Mouse (Mus musculus) hindbrain, embryonic 13.5 days (tissue): ENCODE results near the gene Stat3. TPM values are rescaled to one million over a fixed set of nuclear protein-coding genes. Genes with fewer than 3 reads are reported as not detected.
A peak's percentile ranks its signal among the peaks of the same experiment; 100 is the strongest.

Source experiments
- ATAC-seq: fragments of 200-750 bp; cut with Nextera tagmentation; 2 replicates; pipeline ENCODE4 v1.8.0; 2017; ENCODE audit warnings: moderate TSS enrichment; ENCODE audit not compliant: low FRiP score
- H3K27ac ChIP-seq: fragments of 300-500 bp; sonication (generic); 2 replicates; pipeline ENCODE4 v1.5.1; 2015; ENCODE audit warnings: inconsistent platforms, mild to moderate bottlenecking, moderate library complexity
- H3K27me3 ChIP-seq: fragments of 300-500 bp; sonication (generic); 2 replicates; pipeline ENCODE4 v1.6.1; 2015; ENCODE audit warnings: mild to moderate bottlenecking, inconsistent platforms
- H3K36me3 ChIP-seq: fragments of 300-500 bp; sonication (generic); 2 replicates; pipeline ENCODE4 v1.6.1; 2015; ENCODE audit warnings: mild to moderate bottlenecking, inconsistent platforms
- H3K4me1 ChIP-seq: fragments of 300-500 bp; sonication (generic); replicated peaks from 2 replicates; pipeline ENCODE4 v1.6.1; 2015; ENCODE audit warnings: inconsistent platforms
- H3K4me2 ChIP-seq: fragments of 300-500 bp; sonication (generic); 2 replicates; pipeline ENCODE4 v1.6.1; 2015; ENCODE audit warnings: inconsistent platforms, mild to moderate bottlenecking, moderate library complexity
- H3K4me3 ChIP-seq: fragments of 300-500 bp; sonication (generic); 2 replicates; pipeline ENCODE4 v1.5.1; 2015; ENCODE audit warnings: mild to moderate bottlenecking, inconsistent platforms
- H3K9ac ChIP-seq: fragments of 300-500 bp; sonication (generic); 2 replicates; pipeline ENCODE4 v1.6.1; 2015; ENCODE audit warnings: mild to moderate bottlenecking, inconsistent platforms
- H3K9me3 ChIP-seq: fragments of 300-500 bp; sonication (generic); 2 replicates; pipeline ENCODE4 v1.6.1; 2016; ENCODE audit warnings: inconsistent platforms
- WGBS: fragments of 180-500 bp; shearing (Covaris S2); methylation state at CpG from one replicate; pipeline ENCODE4 v1.1.7; 2015; 5-methylcytosine and 5-hydroxymethylcytosine counted together
- polyA plus RNA-seq: library from polyadenylated mRNA; unstranded; fragments of >200 nt; fragmentation: Nextera tagmentation; extraction: Ambion mirVana; gene quantifications from 2 replicates; pipeline ENCODE4 v1.2.1, GENCODE M21; 2015

Stat3 gene
- 51.5 and 53.3 TPM in 2 replicates for polyA plus RNA-seq

DNA sequence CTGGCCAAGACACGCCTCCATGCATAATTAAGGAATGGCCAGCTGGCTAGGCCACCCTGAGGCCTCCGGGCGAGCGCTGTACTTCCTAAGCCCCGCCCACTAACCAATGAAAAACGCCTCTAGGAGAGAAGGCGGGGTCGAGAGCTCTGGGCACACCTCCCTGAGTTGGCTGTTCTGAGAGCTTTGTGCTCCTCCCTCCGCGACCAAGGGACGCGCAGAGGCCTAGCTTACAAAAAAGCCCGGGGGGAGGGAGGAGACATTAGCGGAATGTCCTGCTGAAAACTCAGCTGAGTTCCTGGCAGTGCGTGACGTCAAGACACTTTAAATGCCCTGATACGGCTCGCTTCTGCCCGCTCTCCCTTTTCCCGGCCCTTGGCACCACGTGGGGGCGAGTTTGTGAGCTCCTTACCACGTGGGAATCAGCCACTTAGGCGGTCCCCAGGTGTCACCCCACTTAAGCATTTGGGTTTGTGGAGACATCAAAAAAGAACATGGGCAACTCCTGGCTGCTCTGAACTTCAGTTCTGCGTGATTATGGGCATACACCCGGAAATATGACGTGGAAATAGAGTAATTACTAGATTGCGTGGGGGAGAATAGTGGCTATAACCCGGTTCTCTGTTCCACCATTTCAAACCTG lies at the start of gene Stat3:
Gene Stat3 (minus strand): TSS at position 29 of the 640 bp plus-strand sequence.
- H3K27ac ChIP-seq: peak within 1 kb of the TSS; percentile 88
- H3K27me3 ChIP-seq: 0 out of 2 replicates have a peak, but pooled peaks cover 3% of the 10 kb centered on the region
- peaks cover 31% of the 10 kb centered on the region for H3K4me1 ChIP-seq
- 1% methylated on average over 29 of the region's 29 CpGs for WGBS
- H3K4me3 ChIP-seq: peak within 1 kb of the TSS; percentile 95
- H3K9ac ChIP-seq: peak within 1 kb of the TSS; percentile 92
- H3K4me2 ChIP-seq: peak within 1 kb of the TSS; percentile 74
- peak; percentile 99 for ATAC-seq
- H3K36me3 ChIP-seq: no peaks in the 10 kb centered on the region
- H3K9me3 ChIP-seq: no peaks in the 10 kb centered on the region

DNA sequence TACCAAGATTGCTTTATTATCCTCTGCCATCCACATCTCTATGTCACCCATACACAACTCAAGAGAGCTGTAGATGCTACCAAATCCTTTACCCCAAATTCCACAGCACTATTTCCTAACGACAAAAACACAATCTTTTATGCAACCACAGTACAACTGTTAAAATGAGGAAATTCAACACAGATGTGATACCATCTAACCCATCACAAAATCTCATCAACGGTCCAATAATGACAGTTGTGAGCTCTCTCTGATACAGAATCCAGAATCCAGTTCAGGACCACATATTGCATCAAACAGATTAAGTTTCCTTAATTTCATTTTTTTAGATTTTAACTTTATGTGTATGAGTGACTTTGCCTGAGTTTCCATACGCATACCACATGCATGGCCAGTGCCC lies 49.3 kb upstream of the Stat3 start:
- Histone ChIP-seq H3K27ac (no peak overlapping the region), H3K36me3 (no peaks in the 10 kb centered on the region), H3K4me3 (no peak overlapping the region), H3K4me1 (no peaks in the 10 kb centered on the region), H3K4me2 (no peak overlapping the region), H3K9me3 (no peaks in the 10 kb centered on the region), H3K27me3 (no peaks in the 10 kb centered on the region), H3K9ac (no peak overlapping the region)
- WGBS: 86% methylated on average over 3 of the region's 3 CpGs
- ATAC-seq: no peak

DNA sequence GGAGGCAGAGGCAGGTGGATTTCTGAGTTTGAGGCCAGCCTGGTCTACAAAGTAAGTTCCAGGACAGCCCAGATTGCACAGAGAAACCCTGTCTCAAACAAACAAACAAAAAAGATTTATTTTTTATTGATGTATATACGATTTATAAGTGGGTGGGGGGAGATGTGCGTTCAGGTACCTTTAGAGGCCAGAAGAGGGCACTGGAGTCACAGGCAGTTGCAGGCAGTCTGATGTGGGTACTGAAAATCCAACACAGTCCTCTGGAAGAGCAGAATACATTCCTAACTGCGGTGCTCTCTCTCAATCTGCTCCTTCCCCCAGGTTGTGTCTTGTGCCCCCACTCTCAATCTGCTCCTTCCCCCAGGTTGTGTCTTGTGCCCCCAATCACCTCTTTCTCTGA lies 46.3 kb upstream of the Stat3 start:
- 55% methylated on average over 3 of the region's 3 CpGs for WGBS
- H3K4me1 ChIP-seq: peaks cover 7% of the 10 kb centered on the region
- ATAC-seq: no peak
- no peaks in the 10 kb centered on the region for H3K9me3 ChIP-seq
- H3K4me2 ChIP-seq: no peak overlapping the region
- no peaks in the 10 kb centered on the region for H3K36me3 ChIP-seq
- peaks cover 16% of the 10 kb centered on the region for H3K27me3 ChIP-seq
- no peak overlapping the region for H3K4me3 ChIP-seq
- H3K9ac ChIP-seq: no peak overlapping the region
- no peak overlapping the region for H3K27ac ChIP-seq

DNA sequence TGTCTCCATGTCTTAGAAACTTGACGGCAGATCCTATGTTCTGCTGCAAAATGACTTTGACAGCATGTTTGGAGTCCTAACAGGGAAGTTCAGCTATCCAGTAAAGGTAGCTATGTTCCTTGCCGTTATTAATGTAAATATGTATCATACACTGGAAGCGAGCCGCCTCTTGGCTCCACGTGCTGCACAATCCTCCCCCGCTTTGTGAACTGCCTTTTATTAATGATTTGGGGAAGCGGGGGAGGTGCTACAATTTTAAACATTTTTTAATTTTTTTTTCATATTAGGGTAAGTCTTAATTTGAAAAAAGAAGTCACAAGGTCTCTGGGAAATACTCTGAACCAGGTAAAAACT lies 44.4 kb upstream of the Stat3 start:
- Histone ChIP-seq H3K27me3 (peaks cover 26% of the 10 kb centered on the region), H3K9me3 (no peaks in the 10 kb centered on the region), H3K4me1 (peaks cover 7% of the 10 kb centered on the region), H3K9ac (no peak overlapping the region), H3K4me2 (peak overlapping the region; percentile 57; the same call in 1 of the 2 replicates), H3K36me3 (no peaks in the 10 kb centered on the region), H3K27ac (no peak overlapping the region), H3K4me3 (no peak overlapping the region)
- 80% methylated on average over 7 of the region's 7 CpGs for WGBS
- ATAC-seq: no peak

DNA sequence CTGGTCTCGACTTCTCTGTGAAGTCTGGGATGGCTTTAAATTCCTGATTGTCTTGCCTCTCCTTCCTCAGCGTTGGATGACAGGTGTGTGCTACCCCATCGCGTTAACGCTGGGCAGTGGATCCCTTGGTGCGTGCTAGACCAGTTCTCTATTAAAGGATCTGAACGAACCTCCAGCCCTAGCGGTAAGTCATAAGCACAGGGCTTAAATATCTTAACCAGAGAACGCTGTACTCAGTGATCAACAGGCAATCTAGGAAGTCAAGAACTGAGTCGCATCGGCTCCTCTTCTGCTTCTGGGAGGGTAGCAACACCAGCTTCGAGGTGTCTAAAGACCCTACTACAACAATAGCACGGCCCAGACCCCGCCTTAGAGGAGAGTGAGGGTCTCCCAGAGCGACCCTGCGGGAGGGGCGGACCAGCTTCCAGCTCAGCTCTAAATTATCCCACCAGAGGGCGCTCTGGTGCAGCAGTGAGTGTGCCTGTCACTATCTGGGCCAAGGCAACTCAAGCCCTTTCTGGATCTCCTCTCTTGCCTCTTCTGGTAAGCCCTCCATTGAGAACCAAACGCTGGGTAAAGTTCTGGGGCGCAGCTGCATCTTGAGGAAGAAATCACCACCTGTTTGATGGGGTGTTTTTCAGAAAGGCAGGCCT lies 43.9 kb upstream of the Stat3 start:
- Histone ChIP-seq H3K4me2 (peak overlapping the region; percentile 57), H3K36me3 (no peaks in the 10 kb centered on the region), H3K27me3 (peaks cover 26% of the 10 kb centered on the region), H3K9me3 (no peaks in the 10 kb centered on the region), H3K4me3 (peak overlapping the region; percentile 33), H3K4me1 (peaks cover 7% of the 10 kb centered on the region), H3K27ac (no peak overlapping the region), H3K9ac (peak overlapping the region; percentile 55)
- 5% methylated on average over 20 of the region's 20 CpGs for WGBS
- peak; percentile 52; the same call in 1 of the 2 replicates for ATAC-seq

DNA sequence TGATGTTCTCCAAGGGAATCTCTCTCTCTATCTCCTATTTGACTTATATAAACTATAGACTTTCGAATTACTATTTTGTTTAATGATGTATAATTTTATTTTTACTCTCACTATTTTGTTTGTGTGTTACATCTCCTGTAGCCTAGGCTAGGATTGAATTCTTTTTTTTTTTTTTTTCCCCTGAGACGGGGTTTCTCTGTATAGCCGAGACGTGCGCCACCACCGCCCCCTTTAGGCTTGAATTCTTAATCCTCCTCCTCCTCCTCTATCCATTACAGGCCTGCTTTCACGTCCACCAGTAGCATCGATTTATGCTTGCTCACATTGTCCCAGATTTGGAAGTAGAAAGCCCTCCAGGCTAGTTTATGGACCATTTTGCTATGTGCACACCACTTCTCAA lies 42.7 kb upstream of the Stat3 start:
- H3K36me3 ChIP-seq: no peaks in the 10 kb centered on the region
- peaks cover 26% of the 10 kb centered on the region for H3K27me3 ChIP-seq
- no peak overlapping the region for H3K4me2 ChIP-seq
- no peak for ATAC-seq
- 14% methylated on average over 8 of the region's 8 CpGs for WGBS
- H3K27ac ChIP-seq: no peak overlapping the region
- H3K4me3 ChIP-seq: no peak overlapping the region
- H3K9me3 ChIP-seq: no peaks in the 10 kb centered on the region
- peaks cover 7% of the 10 kb centered on the region for H3K4me1 ChIP-seq
- no peak overlapping the region for H3K9ac ChIP-seq

DNA sequence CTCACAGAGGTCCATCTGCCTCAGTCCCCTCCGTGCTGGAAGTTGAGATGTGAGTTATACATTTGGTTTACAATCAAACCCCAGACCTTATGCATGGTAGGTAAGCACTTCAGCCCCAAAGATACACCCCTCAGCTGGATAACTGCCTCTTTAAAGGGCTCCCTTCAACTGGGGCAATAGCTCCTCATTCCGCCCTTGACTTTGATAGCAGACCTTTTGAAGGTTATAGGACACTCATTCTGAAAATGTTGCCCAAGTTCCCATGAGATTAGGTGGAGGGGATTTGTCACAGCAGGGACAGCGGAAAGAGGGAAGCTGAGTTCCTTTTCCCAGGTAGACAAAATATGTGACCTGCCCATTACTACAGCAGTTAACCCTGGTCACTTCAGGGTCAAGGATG lies 41.9 kb upstream of the Stat3 start:
- H3K9ac ChIP-seq: no peak overlapping the region
- H3K9me3 ChIP-seq: no peaks in the 10 kb centered on the region
- 68% methylated on average over 3 of the region's 3 CpGs for WGBS
- H3K27me3 ChIP-seq: peaks cover 26% of the 10 kb centered on the region
- ATAC-seq: no peak
- peaks cover 7% of the 10 kb centered on the region for H3K4me1 ChIP-seq
- no peak overlapping the region for H3K27ac ChIP-seq
- H3K4me3 ChIP-seq: no peak overlapping the region
- H3K36me3 ChIP-seq: no peaks in the 10 kb centered on the region
- H3K4me2 ChIP-seq: no peak overlapping the region

DNA sequence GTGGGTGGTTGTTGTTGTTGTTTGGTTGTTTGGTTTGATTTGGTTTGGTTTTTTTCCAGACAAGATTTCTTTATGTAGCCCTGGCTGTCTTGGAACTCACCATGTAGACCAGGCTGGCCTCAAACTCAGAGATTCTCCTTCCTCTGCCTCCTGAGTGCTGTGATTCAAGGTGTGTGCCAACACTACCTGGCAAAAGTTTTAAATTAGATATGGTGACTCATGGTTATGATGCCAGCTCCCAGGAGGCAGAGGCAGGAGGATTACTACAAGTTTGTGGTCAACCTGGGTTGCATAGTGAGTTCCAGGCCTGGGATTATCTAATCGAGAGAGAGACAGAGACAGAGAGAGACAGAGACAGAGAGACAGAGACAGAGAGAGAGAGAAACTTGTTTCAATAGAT lies 41.1 kb upstream of the Stat3 start:
- peaks cover 7% of the 10 kb centered on the region for H3K4me1 ChIP-seq
- no peaks in the 10 kb centered on the region for H3K9me3 ChIP-seq
- WGBS: 78% methylated on average over 1 of the region's 1 CpGs
- no peak overlapping the region for H3K4me3 ChIP-seq
- no peak for ATAC-seq
- H3K36me3 ChIP-seq: no peaks in the 10 kb centered on the region
- no peak overlapping the region for H3K4me2 ChIP-seq
- H3K27ac ChIP-seq: no peak overlapping the region
- peaks cover 26% of the 10 kb centered on the region for H3K27me3 ChIP-seq
- no peak overlapping the region for H3K9ac ChIP-seq

DNA sequence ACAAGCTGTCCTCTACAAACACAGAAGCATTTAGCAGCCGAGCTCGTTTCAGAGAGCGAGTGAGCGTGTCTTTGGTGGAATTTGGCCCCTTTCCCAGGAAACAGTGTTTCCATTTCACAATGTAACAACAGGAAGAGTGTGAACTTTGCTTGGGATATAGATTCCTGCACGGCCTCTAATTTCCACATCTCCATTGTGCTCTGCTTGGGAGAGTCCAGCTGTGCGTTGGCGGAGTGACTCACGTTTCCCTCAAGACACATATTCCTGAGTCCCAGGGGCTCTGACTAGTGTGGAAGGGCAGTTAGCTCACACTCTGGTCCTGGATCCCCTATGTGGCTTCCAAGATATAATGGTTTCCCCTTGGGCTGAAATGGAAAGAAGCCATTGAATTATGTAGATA lies 40.5 kb upstream of the Stat3 start:
- Histone ChIP-seq H3K27ac (no peak overlapping the region), H3K27me3 (peaks cover 26% of the 10 kb centered on the region), H3K9me3 (no peaks in the 10 kb centered on the region), H3K9ac (no peak overlapping the region), H3K4me1 (peaks cover 7% of the 10 kb centered on the region), H3K36me3 (no peaks in the 10 kb centered on the region), H3K4me3 (no peak overlapping the region), H3K4me2 (no peak overlapping the region)
- 63% methylated on average over 8 of the region's 8 CpGs for WGBS
- ATAC-seq: no peak

DNA sequence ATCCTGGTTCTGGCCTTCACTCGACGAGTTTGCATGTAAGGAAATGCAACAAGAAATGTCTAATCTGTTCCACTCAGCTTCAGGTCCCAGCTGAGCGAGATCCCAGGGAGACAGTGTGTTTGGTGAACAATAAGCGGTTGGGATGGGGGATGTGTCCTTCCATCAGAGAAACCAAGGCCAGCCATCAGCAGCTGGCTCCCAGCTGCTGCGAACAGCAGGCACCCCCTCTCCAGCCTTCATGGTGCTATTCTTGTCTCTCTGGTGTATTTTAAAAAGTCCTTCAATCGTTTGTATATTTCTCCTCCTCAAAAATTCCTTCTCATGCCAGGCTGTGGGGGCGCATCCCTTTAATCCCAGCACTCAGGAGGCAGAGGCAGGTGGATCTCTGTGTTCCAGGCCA lies 35.9 kb upstream of the Stat3 start:
- Histone ChIP-seq H3K4me1 (peaks cover 5% of the 10 kb centered on the region), H3K9me3 (no peaks in the 10 kb centered on the region), H3K4me2 (no peak overlapping the region), H3K4me3 (no peak overlapping the region), H3K27me3 (peaks cover 50% of the 10 kb centered on the region), H3K36me3 (no peaks in the 10 kb centered on the region), H3K27ac (no peak overlapping the region), H3K9ac (no peak overlapping the region)
- no peak for ATAC-seq
- WGBS: 73% methylated on average over 7 of the region's 7 CpGs

DNA sequence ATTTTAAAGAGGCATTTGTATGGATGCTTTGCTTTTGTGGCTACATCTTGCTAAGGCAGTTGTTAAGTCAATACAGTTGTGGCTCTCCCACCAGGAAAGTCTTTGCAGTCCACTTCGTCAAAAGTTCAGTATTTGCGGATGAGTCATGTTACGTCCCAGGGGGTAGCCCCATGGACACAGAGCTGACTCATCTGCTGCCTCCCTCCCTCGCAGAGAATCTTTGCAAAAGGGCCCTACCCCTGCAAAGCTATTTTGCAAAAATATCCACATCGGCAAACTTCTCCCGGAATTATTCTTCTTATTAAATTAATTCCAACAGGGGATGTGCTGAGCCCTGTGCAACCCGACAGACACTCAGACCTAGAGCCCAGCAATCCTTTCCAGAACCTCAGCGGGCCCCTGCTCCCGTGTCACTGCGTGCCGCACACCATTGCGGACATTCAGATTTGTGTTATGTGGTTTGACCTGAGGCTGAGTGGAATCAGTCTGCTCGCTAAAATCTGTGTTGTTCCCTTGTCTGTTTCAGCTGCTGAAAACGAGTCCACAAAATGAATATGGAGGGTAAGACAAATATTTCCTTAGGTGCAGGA lies 35.1 kb upstream of the Stat3 start:
- WGBS: 75% methylated on average over 14 of the region's 14 CpGs
- H3K9ac ChIP-seq: no peak overlapping the region
- no peak overlapping the region for H3K27ac ChIP-seq
- peaks cover 52% of the 10 kb centered on the region for H3K27me3 ChIP-seq
- H3K4me1 ChIP-seq: peaks cover 13% of the 10 kb centered on the region
- H3K4me2 ChIP-seq: no peak overlapping the region
- H3K4me3 ChIP-seq: no peak overlapping the region
- no peaks in the 10 kb centered on the region for H3K9me3 ChIP-seq
- ATAC-seq: no peak
- H3K36me3 ChIP-seq: no peaks in the 10 kb centered on the region

DNA sequence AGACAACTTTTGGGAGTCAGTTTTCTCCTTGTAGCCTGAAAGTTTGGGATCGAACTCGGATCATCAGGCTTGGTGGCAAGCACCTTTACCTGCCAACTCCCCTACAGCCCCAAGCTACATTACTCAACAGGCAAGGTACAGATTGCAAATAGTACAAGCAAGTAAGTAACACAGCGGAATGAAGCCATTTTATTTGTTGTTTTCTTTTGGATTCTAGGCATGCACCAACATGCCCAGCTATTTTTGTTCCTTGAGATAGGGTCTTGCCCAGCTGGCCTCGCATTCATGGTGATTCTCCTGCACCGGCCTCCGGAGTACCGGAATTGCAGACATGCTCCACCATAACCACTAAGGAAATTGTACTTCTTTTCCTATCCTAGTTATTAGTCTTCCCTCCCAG lies 33.9 kb upstream of the Stat3 start:
- peaks cover 60% of the 10 kb centered on the region for H3K27me3 ChIP-seq
- no peaks in the 10 kb centered on the region for H3K9me3 ChIP-seq

DNA sequence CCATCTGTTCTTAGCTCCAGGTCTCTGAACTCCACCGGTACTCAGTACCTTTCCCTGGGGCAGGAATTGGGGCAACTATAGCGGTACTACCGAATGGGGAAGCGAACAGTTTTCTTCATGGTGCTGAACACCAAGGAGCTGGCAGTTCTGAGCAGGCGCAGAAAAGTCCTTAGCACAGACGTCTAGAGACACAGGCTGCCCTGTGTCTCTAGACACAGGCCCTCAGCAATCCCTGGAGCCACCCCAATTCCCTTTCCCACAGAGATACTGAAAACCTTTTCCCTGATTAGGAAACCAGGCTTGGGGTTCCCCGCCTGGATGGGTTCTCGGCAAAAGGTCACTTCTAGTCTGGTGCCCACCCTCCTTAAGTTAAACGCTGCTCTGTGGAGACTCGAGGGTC lies 32.1 kb upstream of the Stat3 start:
- no peaks in the 10 kb centered on the region for H3K36me3 ChIP-seq
- no peak overlapping the region for H3K27ac ChIP-seq
- H3K9me3 ChIP-seq: no peaks in the 10 kb centered on the region
- H3K9ac ChIP-seq: no peak overlapping the region
- WGBS: 59% methylated on average over 10 of the region's 10 CpGs
- no peak overlapping the region for H3K4me3 ChIP-seq
- ATAC-seq: no peak
- peaks cover 78% of the 10 kb centered on the region for H3K27me3 ChIP-seq
- no peak overlapping the region for H3K4me2 ChIP-seq
- H3K4me1 ChIP-seq: peaks cover 18% of the 10 kb centered on the region

More for the DNA sequence above, 33.9 kb upstream of the Stat3 start:
- H3K4me2 ChIP-seq: no peak overlapping the region
- 93% methylated on average over 7 of the region's 7 CpGs for WGBS
- no peaks in the 10 kb centered on the region for H3K36me3 ChIP-seq
- no peak overlapping the region for H3K27ac ChIP-seq
- H3K4me1 ChIP-seq: peaks cover 18% of the 10 kb centered on the region
- no peak overlapping the region for H3K9ac ChIP-seq
- no peak for ATAC-seq
- no peak overlapping the region for H3K4me3 ChIP-seq
